Mouse (Mus musculus) lung, adult 2 months (tissue): ENCODE data around the gene Nr3c2.

Experiments used
- CTCF ChIP-seq: fragments of 200-500 bp; IDR thresholded peaks from 2 replicates; pipeline ENCODE4 v1.5.1; 2011; ENCODE audit warnings: mild to moderate bottlenecking, low read length, control low read depth; ENCODE audit not compliant: insufficient read depth
- POLR2A ChIP-seq: fragments of 200-500 bp; IDR thresholded peaks from 2 replicates; pipeline ENCODE4 v1.6.1; 2011; ENCODE audit warnings: low read depth, mild to moderate bottlenecking, control low read depth, low read length, borderline replicate concordance; ENCODE audit errors: extremely low read depth

- TF ChIP-seq POLR2A (no peak), CTCF (no peak)
Observed at GRCm38 (mm10) chr8:77292120-77292519, 392.9 kb downstream of the Nr3c2 start.
